Mouse (Mus musculus) cerebellum, adult 2 months (tissue): ENCODE results near the gene Myt1l.

Experiments
- CTCF ChIP-seq: fragments of 200-500 bp; IDR thresholded peaks from 2 replicates; pipeline ENCODE4 v1.5.1; 2011; ENCODE audit warnings: low read depth, mild to moderate bottlenecking, control low read depth, low read length, moderate library complexity, borderline replicate concordance; ENCODE audit not compliant: insufficient read depth
- POLR2A ChIP-seq: fragments of 200-500 bp; IDR thresholded peaks from 2 replicates; pipeline ENCODE4 v1.6.1; 2011; ENCODE audit warnings: low read length, control low read depth, borderline replicate concordance; ENCODE audit not compliant: insufficient read depth

DNA sequence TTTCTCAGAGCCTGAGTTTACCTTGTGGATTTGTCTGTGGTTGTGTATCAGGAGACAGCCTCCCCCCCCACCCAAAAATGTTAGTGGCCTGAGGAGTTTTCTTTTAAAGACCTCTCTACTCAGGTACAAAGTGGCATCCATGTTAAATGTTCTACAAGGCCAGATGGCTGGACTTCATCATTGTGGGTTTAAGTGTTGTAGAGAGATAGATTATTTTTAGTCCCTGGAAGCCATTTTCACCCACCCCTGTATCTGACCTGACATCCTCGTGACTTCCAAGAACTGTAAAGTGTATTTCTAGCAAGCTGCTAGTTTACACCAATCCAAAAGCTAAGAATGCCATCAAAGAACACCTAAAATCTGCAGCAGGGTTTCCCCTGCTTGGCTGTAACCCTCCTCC, 402.4 kb downstream of the Myt1l start:
- TF ChIP-seq CTCF, result no peak
- no peak for TF ChIP-seq POLR2A
